Mouse (Mus musculus): Measurements from ENCODE around the gene Xpot. TPM values are rescaled to one million over a fixed set of nuclear protein-coding genes. Genes with fewer than 3 reads are reported as not detected.

Xpot gene
- total RNA-seq, 2 experiments from 2014 or later = 66.1 to 69.0 TPM

DNA sequence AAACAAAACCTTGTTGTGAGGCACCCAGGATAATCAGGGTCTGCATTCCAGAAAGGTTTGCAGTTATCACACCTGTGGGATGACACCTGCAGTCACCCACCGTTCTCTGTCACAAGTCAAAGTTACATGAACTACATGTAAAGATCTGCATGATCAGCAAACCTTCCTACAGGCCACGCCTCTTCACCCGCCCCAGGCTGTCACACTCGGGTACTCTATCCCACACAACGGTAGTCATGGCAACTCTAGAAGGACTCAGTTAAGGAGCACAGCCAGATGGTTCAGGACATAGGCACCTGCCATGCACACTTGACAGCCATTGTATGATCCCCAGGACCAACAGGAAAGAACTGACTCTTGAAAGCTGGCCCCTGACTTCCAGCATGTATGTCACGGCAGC lies 44.7 kb downstream of the Xpot start:
- DNase-seq (ENCODE audit: low spot score in 2 of 2) = no peak

DNA sequence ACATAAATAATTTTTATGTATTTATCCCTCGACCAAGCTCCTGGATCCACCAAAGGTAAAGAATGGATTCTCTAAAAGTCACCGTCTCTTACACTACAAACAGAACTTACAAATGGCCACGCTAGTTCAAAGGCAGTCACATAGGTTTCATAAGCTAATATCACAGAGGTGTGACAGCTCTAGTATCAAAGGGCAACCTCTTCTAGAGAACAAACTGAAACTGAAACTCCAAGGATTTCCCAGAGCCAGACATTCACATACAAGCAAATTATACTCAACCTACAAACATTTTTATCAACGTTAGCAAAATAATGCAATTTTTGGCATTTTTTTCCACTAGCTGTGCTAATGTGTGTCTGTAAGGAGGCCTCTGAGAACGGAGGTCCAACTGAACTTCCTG lies 45.8 kb downstream of the Xpot start:
- DNase-seq (ENCODE audit: low spot score in 2 of 2) = no peak

DNA sequence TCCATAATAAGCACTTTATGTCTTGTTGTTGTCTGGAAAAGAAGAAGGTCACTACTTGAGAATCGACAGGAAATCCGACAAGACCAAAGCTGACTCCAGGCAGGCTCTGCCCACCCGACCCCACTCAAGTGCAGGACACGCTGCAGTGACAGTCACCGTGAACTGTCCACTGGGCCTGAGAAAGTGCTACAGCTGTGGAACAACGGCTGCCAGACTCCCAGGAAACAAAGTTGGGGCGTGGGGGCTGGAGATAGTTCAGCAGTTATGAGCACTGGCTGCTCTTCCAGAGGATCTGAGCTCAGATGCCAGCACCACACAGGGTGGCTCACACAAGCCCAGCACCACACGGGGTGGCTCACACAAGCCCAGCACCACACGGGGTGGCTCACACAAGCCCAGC lies 49.8 kb downstream of the Xpot start:
- DNase-seq (ENCODE audit: low spot score in 2 of 2) = no peak

DNA sequence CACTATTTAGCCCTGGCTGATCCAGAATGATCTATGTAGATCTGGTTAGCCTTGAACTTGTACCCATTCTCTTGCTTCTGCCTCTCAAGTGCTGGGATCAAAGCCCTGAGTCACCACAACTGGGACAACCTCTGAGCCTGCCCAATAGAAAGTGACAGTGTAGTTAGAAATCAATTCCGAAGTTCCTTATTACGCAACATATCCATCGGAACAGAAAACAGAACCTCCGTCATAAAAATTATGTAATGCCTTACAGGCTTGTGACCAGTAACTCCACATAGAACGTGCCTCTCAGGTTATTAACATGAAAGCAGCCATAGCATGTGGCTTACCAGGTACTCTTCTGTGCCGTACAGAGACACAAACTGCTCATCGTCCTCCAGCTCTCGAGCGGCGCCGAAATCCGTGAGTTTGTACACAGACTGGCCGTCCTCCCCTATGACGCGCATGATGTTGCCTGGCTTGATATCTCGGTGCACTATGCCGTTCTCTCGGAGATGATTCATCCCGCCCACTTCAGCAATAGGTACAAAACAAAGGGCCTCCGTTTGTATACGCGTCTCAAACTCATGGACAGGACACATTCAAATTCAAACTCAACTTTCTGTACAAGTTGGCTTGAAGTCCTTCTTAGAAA lies 54.5 kb downstream of the Xpot start:
- no peak for DNase-seq (ENCODE audit: low spot score in 2 of 2)

DNA sequence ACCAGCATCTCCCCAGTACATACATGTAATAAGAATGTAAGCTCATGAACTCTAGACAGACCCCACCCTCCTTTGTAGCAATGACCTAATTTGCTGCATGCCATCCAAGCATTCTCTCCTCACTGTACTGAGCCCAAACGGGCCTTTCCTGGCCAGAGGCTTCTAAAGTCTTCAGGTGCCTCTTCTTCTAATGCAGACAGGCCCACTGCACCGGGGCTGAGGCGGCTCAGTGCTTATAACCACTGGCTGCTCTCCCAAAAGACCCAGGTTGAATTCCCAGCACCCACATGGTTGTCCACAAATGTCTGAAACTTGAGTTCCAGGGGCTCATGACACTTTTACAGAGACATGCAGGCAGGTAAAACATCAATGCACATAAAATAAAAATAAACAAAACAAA lies 55.1 kb downstream of the Xpot start:
- DNase-seq (ENCODE audit: low spot score in 2 of 2) = no peak

DNA sequence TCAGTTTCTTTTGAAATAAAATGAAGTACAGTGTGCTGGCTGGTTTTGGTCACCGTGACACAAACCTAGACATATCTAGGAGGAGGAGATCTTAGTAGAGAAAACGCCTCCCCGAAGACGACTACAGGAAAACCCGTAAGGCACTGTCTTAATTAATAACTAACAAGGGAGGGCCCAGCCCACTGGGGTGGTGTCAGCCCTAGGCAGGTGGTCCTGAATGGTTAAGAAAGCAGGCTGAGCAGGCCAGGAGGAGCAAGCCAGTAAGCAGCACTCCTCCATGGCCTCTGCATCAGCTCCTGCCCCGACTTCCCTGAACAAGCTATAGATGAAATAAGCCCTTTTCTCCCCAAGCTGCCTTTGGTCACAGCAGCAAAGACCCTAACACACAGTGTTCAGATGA lies 56.3 kb downstream of the Xpot start:
- DNase-seq (ENCODE audit: low spot score in 2 of 2) = no peak

DNA sequence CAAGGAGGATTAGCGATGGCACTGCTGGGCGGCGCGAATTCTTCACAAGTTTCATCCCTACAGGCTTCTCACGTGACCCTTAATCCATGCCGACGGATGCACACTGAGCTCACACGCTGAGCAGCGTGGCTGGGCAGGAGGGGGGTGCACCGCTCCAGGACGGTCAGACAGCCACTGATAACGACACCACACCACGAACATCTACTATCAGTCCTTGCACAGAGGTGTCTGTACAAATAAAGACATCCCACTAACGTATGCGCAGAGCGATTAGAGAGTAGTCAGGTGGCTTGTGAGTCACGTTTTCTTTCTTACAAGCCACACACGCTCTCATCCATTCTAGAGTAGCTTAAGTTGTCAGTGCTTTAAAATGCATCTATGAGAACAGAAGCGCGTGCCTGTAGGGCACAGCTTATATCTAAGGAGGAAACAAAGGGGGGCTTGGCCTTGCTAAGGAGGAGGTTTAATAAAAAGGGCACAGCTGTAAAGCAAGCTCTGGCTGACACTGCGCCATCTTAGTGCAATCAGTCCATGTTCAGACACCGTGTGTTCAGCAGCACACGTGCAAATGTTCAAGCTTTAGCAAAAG lies 57.0 kb downstream of the Xpot start:
- no peak for DNase-seq (ENCODE audit: low spot score in 2 of 2)

DNA sequence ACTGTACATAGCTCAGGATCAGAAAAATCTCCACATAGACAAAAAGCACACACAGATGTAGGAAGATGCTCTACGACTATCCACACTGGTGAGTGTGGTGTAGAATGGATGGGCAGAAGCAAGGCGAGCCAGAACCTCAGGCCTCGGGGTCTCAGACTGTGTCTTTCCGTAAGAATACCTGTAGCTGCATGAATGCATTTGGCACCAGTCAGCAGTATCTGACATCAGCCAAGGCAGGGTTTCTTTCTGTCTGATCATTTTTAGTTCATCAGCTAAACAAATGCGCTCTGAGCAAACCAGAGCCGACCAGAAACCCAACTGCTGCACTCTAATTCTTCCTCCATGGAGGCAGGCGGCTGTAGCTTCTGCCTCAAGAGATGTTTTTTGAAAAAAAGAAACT lies 57.6 kb downstream of the Xpot start:
- no peak for DNase-seq (ENCODE audit: low spot score in 2 of 2)

DNA sequence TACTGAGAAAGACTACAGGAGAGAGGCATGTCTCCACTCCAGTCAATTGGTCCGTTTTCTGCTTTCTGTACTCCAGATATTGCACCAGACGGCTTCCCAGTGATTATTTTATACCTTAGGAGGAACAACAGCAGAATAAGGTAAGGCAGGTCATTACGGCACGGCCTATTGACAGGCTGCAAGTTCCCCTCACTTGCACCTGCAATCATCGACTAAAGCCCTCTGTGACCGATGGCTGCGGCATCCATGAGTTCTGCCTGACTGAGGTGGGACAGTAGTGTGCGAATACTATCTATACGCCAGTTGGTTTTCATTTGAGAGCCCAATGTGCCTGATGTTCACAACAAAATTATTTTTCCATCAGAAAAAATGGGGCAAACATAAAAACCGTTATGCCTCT lies 58.1 kb downstream of the Xpot start:
- DNase-seq (ENCODE audit: low spot score in 2 of 2) = no peak

DNA sequence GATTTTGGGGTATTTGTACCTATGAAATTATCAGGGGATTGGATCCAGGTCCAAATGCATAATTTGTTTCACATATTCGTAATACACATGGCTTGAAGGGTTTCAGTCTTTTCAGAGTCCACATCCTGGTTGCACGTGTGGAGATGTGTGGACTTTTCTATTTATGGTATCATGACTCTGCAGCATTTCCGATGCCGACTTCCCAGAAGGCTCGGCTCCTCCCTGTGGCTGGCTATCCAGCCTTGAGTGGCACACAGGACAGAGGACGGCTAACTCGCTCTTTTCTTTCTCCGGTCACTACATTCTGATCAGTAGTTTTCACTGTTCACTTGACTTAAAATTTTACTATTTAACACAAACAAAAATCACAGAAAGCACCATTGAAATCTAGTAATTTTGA lies 61.7 kb downstream of the Xpot start:
- DNase-seq (ENCODE audit: low spot score in 2 of 2) = no peak

DNA sequence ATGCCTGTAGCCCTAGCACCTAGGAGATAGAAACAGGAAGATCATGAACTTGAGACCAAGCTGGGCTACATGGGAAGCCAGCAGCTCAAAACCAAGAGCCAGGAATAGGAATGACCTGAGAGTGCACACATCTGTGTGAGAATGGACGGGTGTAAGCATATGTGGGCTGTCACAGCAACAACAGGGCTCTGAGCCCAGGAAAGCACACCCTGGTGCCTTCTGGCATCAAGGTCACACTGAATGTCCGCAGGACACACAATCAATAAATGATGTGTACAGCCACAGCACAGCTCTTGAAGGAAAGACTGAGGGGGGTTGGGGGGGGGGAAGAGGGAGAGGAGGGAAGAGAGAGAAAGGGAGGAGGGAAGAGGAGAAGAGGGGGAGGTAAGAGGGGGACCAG lies 67.9 kb downstream of the Xpot start:
- no peak for DNase-seq (ENCODE audit: low spot score in 2 of 2)

DNA sequence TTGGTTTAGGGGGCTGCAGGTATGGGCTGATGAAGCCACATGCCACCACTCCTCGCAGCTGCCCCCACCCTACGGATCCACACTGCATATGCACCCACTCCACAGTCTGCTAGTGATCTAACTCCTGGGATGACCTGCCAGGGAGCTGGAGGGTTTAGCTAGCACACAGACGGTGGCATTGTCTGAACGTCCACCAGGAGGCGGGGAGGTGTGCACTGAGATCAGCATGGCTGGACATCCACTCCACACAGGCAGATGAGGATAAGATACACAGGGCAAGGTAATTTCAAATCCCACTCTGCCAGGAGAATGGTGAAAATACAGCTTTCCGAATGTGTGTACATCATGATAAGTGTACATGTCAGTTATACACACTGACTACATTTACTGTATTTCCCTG lies 69.9 kb downstream of the Xpot start:
- no peak for DNase-seq (ENCODE audit: low spot score in 2 of 2)

DNA sequence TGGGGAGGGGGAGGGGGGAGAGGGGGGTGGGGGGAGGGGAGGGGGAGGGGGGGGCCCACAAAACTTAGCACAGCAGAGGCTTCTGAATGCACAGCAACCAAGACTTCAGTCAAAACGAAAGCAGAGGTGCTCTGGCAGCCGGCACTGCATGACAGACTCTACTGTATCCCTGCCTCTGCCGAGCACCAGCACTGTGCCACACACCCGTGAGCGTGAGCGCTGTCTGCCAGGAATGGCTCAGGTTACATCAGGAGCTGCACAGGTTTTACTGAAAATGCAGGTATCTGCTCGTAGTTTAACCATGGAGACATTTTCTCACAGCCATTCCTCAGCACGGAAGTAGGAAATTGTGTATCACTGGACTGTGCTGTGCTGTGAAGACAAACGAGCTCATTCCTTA lies 75.8 kb downstream of the Xpot start:
- no peak for DNase-seq (ENCODE audit: low spot score in 2 of 2)

DNA sequence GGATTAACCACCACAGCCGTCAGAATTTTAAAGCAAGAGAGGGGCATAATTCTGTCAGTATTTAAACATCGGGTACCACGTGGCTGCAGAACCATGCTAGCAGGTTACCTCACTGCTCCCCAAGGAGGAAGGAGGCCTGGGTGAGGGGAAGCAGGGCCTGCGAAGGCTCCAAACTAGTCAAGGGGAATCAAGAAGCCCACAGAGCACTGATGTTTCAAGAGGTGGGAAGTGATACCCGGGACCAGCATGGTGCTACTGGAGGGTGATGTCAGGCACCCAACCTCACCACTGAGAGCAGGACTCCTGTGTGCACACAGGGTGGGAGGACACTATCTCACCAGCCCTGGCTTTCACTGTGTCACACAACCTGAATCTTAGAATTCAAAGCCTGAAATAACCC lies 76.5 kb downstream of the Xpot start:
- DNase-seq (ENCODE audit: low spot score in 2 of 2) = no peak

DNA sequence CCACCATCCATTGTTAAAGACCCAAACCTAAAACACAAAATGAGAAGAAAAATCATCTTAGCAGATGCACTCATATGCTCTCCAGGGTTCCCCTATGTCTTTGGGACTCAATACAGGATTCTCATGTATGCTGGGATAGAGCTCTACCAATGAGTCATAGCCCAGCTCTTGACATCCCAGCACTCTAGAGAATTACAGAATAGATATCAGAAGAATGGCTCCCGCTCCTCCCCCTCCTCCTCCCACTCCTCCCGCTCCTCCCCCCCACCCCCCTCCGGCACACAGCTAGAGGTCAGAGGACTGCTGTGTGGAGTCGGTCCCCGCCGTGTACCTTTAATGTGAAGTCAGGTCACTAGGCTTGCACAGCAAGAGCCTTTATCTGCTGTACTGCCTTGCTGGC lies 79.0 kb downstream of the Xpot start:
- DNase-seq (ENCODE audit: low spot score in 2 of 2) = no peak

DNA sequence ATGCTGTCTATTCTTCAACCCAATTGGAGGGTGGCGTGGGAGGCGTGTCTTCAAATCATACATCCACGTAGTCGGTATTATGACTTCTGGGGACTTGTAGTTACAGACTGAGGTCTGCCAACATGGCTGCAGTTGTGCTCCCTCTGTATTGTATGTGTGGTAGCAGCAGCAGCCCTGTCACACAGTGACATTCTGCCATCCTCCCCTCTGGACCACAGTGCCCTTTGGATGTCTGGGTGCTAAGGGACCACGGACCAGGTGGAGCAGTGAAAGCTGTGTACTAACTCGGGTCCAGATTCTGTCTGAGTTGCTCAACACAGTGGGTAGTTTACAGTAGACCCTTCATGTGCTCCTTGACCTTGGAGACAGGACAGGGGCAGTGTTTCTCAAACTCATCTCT lies 82.6 kb downstream of the Xpot start:
- DNase-seq (ENCODE audit: low spot score in 2 of 2) = no peak

DNA sequence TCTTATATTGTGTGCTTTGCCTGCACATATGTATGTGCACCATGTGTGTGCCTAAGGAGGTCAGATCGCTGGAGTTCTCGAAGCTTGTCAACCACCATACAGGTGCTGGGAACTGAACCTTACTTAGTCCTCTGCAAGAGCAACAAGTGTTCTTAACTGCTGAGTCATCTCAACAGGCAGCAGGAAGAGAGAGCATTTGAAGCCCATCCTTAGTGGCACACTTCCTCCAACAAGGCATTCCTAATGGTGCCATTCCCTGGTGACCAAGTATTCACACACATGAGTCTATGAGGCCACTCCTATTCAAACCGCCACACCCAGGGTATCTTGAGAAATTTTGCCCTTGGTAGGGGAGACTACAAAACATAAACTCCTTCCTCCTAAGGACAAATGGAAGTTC lies 84.0 kb downstream of the Xpot start:
- no peak for DNase-seq (ENCODE audit: low spot score in 2 of 2)

Small RNA genes lying within 50 kb of the gene (microRNA-seq; reads per million reads assigned to microRNA genes)
- not detected for gene Gm24330

Other genes starting within 250 kb of the Xpot start
- gene Rassf3, start 150.0 kb downstream of the Xpot start, total RNA-seq (2021) = 10 to 100 TPM; 37.6 to 44.5 TPM
- 10 to 100 TPM; 44.3 to 53.2 TPM for gene Tbk1, start 39.5 kb downstream of the Xpot start, total RNA-seq (2021)
- under 1 TPM in 1 of 2 experiments, not detected in 1; 0.14 TPM for gene D930020B18Rik, start 15.3 kb upstream of the Xpot start, total RNA-seq (2021)
- gene BC048403, start 113.6 kb upstream of the Xpot start, total RNA-seq (2021) = 1 to 10 TPM; 9.7 TPM